Mouse (Mus musculus) G1E-ER4 (cell line): ENCODE measurements around the gene Sart1. TPM values are rescaled to one million over a fixed set of nuclear protein-coding genes. Genes with fewer than 3 reads are reported as not detected.

Experiments
- GATA1 ChIP-seq: IDR thresholded peaks from one replicate; pipeline ENCODE4 v1.8.0; 2012; ENCODE audit warnings: low read length, inconsistent platforms
- polyA plus RNA-seq: library from polyadenylated mRNA; stranded (reverse); fragments of >175 nt; gene quantifications from 2 replicates; pipeline ENCODE4 v1.2.3, GENCODE M21; 2012

Gene Sart1
- polyA plus RNA-seq: 198 and 219 TPM in 2 replicates

DNA sequence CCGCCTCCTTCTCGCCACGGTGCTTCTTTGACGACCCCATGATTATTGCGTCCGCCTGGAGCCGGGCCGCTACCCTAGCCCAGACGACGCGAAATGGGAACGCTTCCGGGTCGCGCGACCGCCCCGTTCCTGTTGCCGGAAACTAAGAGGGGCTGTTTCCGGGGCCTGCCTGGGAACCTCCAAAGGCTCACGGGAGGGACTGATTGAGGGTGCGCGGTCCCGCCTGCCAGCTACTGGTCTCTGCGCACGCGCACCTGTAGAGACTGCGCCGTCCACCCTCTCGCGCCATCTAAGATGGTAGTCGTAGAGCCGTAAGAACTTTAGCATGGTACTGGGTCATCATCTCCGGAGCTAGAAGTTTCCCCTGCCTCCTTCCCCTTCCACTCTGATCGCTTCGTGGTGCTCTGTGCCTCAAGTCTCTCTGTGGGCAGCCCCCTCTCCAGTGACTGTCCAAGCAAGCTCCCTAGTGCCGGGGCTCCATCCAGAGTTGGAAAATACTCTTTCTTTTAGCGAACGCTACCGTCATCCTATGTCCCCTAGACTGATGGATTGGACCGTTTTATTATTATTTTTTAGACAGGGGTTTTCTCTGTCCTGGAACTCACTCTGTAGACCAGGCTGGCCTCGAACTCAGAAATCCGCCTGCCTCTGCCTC is at the start of gene Sart1:
Sart1 (minus strand) TSS at position 116 of the 655 bp plus-strand sequence.
- no peak for TF ChIP-seq GATA1

DNA sequence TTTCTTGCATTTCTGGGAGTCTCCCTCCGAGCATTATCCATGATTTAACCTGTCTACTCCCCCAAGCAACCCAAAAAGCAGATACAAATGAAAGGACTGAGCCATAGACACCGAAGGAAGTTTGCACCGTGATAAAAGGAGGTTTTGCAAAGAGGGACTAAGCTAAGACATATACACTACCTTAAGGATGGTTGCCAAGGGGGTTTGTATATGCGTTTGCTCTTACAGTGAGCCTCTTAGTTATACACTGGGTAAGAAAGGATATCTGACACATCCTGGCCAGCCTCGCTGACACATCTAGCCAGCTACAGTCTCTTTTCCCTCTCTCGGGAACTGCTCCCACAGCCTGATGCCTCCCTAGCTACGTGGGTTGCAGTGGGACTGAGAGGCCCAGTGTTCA is 45.4 kb upstream of the Sart1 start:
- no peak for TF ChIP-seq GATA1

DNA sequence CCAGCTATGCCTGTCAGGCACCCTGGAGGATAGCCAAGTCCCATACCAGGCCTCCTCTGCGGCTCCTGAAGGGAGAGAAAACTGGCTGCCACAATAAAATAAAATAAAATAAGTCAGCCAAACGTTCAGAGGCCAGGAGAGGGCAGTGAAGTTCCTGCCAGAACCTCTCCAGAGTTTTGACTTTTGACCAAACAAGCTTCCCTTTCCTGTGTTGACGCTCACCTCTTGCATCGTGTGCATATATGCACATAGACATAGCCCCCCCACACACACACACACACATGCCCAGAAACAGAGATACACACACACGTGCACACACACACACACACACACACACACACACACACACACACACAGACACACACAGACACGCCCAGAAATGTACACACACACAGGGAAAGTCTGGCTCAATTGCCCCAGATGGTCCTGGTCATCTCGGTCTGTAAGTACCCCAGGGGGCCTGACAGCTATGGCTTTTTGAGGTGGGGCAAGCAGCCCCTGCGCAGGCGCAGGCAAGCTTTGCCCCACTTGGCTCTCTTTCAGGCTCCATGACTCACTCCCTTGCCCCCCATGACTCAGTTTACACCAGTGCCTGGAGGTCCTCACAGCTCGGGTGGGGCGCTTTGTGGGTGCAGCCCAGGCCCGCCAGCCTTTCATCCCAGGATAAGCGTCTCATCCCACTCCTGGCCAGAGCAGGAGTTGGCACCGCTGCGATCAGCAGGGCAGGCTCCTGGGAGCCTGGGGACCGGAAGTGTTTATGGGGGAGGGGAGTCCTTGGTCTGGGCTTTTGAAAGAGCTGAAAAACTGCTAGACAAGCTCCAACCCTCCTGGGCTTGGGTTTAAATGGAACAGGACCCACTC is 44.7 kb upstream of the Sart1 start:
- TF ChIP-seq GATA1: no peak

DNA sequence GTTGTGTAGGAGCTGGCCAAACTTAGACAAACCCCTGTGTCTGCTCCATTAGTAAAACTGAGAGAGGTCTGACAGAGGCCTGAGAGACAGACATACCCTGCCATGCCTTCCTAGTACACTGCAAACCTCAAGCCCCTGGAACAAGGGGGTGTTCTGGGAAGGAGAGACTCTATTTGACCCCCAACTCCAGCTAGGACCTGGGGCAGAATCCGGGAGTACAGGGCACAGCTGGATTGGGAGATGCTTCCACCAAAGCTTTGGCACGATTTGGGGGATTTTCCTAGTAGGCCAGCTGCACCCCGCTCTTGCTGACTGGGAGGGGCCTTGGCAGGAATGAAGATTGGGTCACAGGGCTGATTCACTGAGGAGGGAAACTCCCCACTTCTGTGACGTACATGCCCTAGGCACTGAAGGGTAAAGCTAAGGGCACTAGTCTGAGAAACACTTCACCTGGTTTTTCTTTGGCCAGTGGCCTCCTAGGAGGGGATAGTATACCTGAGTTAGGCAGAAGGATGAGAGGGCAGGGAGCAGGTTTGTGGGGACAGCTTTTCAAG is 43.5 kb upstream of the Sart1 start:
- no peak for TF ChIP-seq GATA1

DNA sequence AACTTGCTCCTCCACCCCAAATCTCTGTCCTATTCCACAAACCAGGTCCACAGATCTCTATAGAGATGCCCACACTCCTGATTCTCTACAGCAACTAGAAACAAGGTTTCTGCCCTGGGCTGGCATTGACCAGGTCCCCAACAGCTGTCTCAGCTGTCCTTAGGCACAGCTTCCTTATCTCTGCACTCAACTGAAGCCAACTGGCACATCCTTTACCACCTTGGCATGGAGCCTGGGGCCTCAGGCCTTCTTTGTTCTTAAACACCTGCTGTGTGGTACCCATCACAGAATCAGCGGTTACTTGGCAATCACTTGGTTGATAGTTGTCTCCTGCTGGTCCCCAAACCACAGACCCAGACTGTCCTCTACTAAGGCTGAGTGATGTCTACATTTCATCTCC is 41.9 kb upstream of the Sart1 start:
- TF ChIP-seq GATA1: no peak

DNA sequence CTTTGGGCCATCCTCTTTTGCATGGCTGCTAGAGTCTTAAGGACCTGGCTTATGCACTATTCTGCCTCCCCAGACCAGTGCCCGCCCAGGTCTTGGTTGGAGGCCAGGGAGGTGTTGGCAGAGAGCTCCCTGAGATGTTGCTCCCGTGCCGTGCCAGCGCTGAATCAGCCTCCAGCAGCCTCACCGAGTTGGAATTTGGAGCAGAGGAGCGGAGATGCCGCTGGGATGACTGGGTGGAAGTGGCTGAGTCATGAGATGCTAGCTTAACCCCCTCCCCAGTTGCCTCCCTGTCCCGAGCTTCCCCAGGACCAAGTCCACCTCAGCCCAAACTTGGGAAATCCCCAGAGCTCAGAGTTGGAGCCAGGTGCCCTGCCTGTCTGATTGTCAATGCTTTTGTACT is 41.3 kb upstream of the Sart1 start:
- TF ChIP-seq GATA1: no peak

DNA sequence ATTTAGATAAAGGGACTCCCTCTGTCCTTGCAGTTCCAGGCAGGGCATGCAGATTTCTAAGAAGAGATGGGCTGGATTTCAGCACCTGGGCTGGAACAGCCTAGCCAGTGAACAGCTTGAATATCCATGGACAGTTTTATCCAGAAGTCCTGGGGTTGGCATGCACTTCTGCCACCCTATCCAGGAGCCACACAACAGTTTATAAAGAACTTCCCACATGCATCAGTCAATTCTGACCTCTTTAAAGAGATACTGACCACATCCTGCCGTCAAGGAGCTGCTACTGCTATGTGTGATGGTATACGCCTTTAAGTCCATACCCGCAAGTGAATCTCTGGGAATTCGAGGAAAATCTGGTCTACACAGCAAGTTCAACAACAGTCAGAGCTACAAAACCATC is 40.7 kb upstream of the Sart1 start:
- TF ChIP-seq GATA1: no peak

DNA sequence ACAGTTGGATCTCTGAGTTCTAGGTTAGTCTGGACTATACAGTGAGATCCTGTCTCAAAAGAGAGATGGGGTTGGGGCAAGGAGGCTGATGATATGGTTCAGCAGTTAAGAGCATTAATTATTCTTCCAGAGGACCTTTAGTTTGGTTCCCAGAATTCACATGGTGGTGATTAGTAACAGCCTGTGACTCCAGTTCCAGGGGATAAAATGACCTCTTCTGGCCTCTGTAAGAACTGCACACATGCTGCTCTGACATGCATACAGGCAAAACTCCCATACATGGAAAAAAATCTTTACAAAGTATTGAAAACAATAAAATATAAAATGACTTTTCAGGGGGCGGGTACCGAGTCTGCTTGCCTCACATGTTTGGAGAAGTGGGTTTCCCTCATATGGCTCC is 39.6 kb upstream of the Sart1 start:
- TF ChIP-seq GATA1: no peak

DNA sequence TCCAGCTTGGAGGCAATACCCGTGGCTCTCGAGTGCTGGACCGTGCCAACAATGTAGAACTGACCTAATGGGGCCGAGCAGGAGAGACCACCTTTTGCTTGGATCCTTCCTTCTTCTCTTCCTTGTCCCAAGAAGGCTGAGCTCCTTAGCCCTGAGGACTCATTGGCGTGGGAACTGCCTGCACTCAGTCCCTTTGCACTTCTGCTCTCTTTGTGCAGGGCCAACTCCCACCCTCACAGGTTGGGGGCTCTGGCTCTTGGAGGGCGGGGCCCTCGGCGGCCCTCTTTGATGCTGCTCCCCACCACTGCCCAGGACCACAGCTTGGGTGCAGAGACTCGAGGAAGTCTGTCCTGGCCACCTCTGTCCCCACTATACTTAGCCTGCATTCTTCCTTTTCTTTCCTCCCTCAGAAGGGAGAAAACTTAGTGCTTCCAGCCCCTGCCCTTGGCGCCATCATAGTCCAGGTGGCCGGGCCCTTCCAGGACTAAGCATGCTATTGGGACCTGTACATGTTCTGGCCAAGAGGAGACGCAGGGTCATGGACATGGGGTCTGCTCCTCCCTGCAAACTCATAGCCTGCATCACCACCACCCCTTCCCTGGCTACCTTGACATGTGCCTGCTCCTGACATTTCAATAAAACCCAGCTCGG is 38.3 kb upstream of the Sart1 start:
- no peak for TF ChIP-seq GATA1

DNA sequence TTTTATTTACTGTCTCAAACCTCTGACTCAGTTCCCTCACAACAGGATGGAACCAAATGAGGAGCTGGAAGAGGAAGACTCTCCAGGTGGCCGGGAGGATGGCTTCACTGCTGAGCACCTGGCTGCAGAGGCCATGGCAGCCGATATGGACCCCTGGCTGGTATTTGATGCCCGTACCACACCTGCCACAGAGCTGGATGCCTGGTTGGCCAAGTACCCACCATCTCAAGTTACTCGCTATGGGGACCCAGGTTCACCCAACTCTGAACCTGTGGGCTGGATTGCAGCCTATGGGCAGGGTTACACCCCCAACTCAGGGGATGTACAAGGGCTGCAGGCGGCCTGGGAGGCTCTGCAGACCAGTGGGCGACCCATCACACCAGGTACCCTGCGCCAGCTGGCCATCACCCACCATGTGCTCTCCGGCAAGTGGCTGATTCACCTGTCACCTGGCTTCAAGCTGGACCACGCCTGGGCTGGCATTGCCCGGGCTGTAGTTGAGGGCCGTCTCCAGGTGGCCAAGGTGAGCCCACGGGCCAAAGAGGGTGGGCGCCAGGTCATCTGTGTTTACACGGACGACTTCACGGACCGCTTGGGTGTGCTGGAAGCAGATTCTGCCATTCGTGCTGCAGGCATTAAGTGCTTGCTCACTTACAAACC is 37.5 kb upstream of the Sart1 start:
- TF ChIP-seq GATA1: no peak

DNA sequence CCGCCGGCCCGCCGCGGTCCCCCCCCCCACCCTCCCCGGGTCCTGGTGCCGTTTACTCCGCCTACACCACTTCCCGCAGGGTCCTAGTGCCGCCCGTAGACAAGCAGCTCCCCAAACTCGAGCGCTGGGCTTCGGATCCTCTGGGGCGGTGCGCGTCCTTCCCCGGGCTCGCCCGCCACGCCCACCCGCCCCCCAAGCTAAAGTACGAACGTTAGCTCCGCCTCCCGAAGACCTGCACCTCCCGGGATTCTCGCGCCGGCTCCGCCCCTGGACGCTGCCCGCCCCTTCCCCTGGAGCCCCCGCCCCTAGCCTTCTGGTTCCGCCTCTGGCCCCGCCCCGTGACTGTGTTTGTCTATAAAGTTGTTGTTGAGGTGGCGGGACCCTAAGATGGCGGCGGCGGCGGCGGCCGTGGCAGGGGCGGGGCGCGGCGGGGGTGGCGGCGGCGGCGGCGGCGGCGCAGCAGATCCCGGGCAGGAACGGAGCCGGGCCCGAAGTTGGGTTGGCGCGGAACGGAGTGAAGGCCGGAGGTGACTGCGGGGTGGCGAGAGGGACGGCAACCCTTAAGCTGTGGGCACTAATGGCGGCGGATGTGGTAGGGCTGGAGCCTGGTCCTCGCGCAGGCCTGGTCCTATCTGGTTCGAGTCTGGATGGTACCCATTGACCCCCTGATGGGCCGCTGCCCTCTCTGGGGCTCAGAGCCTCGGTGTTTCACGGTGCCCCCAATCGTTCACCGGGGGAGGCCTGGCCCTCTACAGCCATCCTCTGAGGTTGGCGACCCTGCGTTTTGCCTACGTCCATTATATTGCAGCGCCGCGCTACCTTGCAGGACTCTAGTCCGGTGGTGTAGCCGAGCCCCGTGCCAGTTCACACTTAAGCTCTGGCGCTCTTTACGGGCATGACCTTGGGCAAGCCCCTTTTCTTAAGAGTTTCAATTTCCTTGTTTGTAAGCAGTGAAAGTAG is 36.6 kb upstream of the Sart1 start, which contains the start of the genes Drap1 and AI837181:
Drap1 (minus strand) TSS at position 198 of the 960 bp plus-strand sequence.
AI837181 (plus strand) TSS at position 363 of the 960 bp plus-strand sequence.
- TF ChIP-seq GATA1: no peak

DNA sequence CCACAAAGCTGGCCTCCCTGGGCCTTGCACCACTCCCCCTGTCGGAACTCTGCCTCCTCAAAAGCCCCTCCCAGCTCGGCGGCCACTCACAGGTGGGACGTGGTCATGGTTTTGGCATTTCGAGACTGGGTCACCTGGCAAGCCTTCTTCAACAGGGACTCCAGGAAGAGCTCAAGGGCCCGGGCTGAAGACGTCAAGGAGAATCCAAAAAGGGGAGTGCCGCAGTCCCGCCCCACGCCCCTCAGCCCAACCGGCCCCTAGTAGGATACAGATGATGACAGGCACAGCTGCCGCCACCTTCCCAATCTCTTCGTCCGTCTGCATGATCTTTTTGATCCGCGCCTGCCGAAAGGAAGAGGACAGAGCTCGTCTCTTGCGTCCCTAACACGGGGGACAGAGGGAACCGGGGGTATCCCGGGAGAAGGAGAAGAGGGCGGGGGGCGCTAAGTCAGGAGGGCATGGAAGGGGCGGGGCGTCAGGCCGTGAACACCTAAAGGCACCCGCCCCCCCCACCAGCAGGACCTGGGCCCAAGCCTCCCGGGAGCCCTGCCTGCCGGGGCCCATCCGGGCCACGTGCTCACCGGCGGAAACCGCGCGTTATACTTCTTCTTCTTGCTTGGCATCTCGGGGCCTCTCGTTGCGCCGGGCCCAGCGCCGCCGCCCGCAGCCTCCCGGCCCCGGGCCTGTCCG is 35.7 kb upstream of the Sart1 start:
- TF ChIP-seq GATA1: no peak

DNA sequence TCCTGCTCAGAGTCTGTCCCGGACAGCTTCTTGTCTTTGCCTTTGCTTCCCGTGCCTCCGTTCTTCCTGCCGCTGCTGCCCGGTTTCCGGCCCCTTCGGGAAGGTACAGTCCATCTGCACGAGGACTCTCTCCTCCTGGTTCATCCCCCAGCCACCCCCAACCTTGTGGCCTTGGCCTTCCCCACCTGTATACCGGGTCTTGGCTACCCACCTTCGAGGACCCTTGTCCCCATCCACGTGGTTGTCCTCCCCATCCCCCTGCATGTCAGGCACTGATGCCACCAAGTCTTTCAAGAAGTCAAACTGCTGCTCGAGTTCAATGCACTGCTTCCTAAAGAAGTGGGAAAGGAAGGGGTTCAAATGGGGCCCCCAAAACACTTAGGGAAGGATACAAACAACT is 35.1 kb upstream of the Sart1 start:
- TF ChIP-seq GATA1: no peak
